Mouse (Mus musculus) cerebellum, adult 9-11 months (tissue): ENCODE results near the gene Higd1c.
"Not testable (repeated sequence)": the region's sequence is repeated elsewhere in the genome, so short reads cannot be mapped to it uniquely, and the experiment has no call there.

Experiments
- DNase-seq: peaks from one replicate; pipeline ENCODE4 v3.0.0; 2022

Gene Higd1c

GRCm38 (mm10) chr15:100365967-100366366 is 1.6 kb downstream of the Higd1c start:
- not testable (repeated sequence) for DNase-seq

DNA sequence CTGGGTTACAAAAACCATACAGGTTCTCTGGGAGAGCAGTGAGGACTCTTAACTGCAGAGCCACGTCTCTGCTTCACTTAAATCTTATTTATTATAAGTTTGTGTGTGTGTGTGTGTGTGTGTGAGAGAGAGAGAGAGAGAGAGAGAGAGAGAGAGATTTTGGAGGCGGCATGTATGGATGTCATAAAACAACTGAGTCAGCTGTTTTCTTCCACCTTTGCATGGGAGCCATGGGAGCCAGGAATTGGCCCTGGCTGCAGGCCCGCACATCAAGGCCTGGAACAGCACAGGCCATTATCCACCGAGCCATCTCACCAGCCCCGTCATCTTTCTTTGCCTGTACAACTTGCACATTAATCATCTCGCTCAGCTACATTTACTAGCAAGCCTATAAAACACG is 2.8 kb downstream of the Higd1c start:
- DNase-seq: no peak

DNA sequence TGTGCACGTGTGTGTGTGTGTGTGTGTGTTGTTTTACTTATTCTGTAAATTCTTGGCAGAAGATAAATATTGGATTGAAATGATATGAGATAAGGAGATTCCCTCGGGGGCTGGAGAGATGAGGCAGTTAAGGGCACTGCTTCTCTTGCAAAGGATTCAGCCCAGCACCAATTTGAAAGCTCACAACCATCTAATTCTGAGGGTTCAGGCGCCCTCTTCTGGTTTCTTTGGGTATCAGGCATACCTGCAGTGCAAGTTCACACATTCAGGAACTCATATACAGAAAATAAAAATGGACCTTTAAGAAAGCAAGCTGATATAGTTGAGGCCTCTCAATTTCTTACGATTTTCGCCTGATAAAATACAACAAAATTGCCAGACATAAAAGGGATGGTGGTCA is 10.7 kb downstream of the Higd1c start:
- DNase-seq: peak; percentile 32

DNA sequence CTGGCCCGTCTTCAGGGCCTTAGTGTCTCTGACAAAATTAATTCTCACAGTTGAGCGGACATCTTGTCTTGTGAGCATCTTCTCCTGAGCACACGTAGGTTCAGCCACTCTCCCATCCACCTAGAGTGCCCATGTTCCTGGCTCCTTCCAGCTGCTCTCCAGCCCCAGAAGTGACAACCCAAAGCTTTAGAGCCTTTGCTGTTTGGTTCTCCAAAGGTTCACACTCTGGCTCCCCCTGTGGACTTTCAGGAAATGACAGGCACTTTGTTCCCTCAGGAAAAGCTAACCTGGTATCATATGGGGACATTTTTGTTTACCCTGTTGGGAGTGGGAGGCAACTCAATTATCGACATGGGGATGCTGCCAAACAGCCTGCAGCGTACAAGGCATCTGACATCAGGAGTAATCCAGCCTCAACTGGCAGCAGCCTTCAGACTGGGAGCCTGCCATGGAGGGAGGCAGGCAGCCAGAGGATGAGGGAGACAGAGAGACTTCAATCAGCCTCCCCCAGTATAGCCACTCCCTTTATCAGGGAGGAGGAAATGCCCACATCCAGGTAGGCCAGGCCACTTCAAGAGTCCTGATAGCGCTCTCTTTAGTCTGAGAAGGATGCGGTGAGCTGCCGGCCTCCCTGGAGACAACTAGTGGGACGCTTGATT is 13.6 kb downstream of the Higd1c start:
- DNase-seq: peak; percentile 5

- DNase-seq: no peak
Measured at GRCm38 (mm10) chr15:100379658-100380057, 15.3 kb downstream of the Higd1c start.

DNA sequence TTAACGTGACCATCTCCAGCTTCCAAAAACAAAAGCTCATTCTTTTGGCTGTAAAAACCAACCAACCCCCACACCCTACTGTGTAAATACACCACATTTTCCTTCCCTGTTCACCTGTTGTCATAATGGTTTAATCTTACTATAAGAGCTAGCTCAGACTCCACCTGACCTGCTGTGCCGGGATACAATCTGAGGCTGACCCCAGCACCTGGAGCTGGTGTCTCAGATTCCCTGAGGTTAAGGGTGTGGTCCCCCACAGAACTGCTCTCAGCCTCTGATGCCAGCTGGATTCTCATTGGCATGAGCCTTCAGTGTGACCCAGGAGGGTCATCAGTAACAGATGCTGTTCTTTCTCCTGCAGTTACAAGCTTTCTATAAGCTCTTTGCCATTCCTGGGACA is 15.8 kb downstream of the Higd1c start:
- DNase-seq: no peak

DNA sequence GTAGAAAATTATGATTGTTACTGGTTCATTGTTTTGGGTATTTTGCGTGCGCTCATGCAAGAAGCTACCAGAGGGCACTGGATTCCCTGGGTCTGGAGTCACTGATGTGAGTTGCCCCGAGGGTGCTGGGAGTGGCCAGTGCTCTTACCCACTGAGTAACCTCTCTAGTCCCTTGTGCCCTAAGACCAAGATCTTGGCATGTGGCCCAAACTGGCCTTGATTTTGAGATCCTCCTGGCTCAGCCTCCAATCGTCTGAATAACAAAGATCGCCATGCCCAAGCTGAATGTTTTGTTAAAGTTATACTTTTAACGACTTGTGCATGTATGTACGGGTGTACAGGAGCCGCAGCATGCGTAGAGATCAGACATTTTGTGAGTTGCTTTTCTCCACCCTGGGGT is 21.4 kb downstream of the Higd1c start:
- no peak for DNase-seq

- DNase-seq: no peak
Measured at GRCm38 (mm10) chr15:100387544-100388223, 23.3 kb downstream of the Higd1c start.

- DNase-seq: no peak
Measured at GRCm38 (mm10) chr15:100388224-100388835, 24.0 kb downstream of the Higd1c start.

- no peak for DNase-seq
Measured at GRCm38 (mm10) chr15:100388886-100389285, 24.5 kb downstream of the Higd1c start.

- no peak for DNase-seq
Measured at GRCm38 (mm10) chr15:100391066-100391465, 26.7 kb downstream of the Higd1c start.

- no peak for DNase-seq
Measured at GRCm38 (mm10) chr15:100391599-100391998, 27.3 kb downstream of the Higd1c start.

GRCm38 (mm10) chr15:100393016-100393415 is 28.7 kb downstream of the Higd1c start:
- DNase-seq: no peak

DNA sequence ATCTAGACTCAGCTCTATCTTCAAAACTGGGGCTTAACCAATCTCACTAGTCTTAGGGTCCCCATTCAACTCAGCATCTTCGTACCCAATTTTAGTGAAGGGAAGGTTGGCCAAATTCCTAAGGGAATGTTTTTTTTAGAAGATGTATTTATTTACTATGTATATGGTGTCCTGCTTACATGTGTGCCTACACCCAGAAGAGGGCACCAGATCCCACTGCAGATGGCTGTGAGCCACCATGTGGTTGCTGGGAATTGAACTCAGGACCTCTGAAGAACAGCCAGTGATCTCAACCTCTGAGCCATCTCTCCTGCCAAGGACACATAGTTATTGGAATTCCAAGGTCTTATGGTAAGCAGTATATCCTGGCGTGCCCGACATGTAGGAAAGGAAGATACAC is 31.2 kb downstream of the Higd1c start:
- DNase-seq: no peak

DNA sequence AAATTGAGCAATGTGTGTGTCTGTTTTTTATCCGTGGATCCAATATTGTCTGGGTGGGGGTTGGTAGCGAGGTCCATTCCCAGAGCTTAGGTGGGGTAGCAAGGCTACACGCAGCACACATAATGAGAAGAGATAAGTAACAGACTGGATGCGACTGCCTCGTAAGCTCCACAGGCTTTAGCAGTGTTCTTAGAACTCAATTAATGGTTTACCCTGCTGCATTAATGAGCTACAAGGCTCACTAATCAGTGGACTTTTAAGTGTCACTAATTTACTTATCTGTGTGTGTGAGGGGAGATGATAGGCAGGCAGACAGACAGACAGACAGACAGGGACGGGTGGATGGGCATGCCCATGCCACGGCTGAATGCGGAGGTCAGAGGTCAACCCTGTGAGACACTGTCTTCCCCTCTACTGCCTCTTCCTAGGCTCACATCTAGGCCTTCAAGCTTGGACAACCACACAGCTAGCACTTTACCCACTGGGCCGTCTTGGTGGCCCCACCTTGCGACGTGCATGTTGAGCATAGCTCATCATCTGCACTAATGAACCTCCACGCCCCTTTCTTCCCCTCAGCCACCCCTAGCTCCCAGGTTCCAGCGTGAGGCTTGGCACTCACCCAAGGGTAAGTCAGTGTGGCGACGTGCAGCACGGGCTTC is 36.4 kb downstream of the Higd1c start:
- no peak for DNase-seq

- no peak for DNase-seq
Measured at GRCm38 (mm10) chr15:100401811-100402210, 37.5 kb downstream of the Higd1c start.

- no peak for DNase-seq
Measured at GRCm38 (mm10) chr15:100402347-100402746, 38.0 kb downstream of the Higd1c start.

DNA sequence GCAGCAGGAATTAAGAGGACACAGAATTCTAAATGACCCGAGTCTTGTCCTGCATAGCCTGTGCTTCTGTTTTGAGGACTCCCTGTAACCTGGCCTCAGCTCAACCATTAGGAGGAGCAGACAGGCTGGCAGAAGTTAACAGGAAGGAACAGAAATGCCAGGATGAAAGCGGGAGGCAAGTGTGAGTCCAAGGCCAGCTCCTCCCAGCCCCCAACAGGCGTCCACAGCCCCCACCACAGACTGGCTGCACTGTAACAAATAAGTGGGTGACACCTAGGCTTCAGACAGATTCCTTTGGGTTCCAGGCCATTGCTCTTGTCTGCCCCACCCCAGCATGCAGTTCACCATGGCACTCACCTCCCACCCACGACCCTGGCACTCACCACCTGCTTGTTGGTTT is 38.5 kb downstream of the Higd1c start:
- no peak for DNase-seq

DNA sequence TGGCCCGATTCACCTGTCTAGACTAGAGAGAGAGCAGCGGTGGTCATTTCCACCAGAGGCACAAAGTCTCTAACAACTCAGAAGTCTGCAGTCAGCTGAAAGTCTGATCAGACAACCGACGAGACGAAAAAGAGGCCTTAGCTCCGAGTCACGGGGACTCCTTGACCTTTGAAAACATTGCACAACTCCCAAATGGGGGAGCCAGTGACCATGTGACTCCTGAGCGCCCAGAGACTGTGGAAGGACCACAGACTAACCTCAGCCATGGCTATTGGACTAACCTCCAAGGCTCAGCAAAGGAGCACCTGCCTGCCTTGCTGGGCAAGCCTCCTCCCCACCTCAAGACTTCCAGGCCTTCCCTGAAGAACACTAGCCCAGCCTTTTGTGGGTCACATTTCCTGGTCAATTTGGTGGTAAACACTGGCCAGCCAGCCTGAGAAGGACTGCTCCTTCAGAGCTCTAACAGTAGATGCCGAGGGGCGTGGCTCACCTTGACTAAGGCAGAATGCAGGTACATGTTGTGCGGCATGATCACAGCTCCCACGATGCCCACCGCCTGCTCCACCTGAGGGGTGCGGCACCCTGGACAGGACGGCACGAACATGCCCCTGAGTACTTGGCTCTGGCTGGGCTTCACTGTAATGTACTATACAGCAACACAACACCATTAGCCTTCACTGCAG is 39.1 kb downstream of the Higd1c start:
- DNase-seq: no peak

GRCm38 (mm10) chr15:100406088-100406487 is 41.7 kb downstream of the Higd1c start:
- no peak for DNase-seq

- no peak for DNase-seq
Measured at GRCm38 (mm10) chr15:100410918-100411672, 46.8 kb downstream of the Higd1c start.

GRCm38 (mm10) chr15:100411731-100412130 is 47.4 kb downstream of the Higd1c start:
- no peak for DNase-seq
